Mouse (Mus musculus): Measurements from ENCODE around the gene Sim2.

The Sim2 gene

GRCm38 (mm10) chr16:94084711-94085602 lies at the start of gene Sim2:
TSS of gene Sim2 (plus strand) at chr16:94084931.
- DNase-seq (ENCODE audit: low read depth, low spot score), result no peak

GRCm38 (mm10) chr16:94037280-94037679 lies 47.5 kb upstream of the Sim2 start:
- no peak for DNase-seq (ENCODE audit: low read depth, low spot score)

GRCm38 (mm10) chr16:94038272-94038985 lies 46.3 kb upstream of the Sim2 start:
- no peak for DNase-seq (ENCODE audit: low read depth, low spot score)

- DNase-seq (ENCODE audit: low read depth, low spot score), result no peak
Measured at GRCm38 (mm10) chr16:94038986-94039341, 45.8 kb upstream of the Sim2 start.

GRCm38 (mm10) chr16:94040485-94040884 lies 44.2 kb upstream of the Sim2 start:
- no peak for DNase-seq (ENCODE audit: low read depth, low spot score)

GRCm38 (mm10) chr16:94041065-94041712 lies 43.5 kb upstream of the Sim2 start:
- DNase-seq (ENCODE audit: low read depth, low spot score), result no peak

GRCm38 (mm10) chr16:94043797-94044196 lies 40.9 kb upstream of the Sim2 start:
- DNase-seq (ENCODE audit: low read depth, low spot score), result no peak

- no peak for DNase-seq (ENCODE audit: low read depth, low spot score)
Measured at GRCm38 (mm10) chr16:94044996-94045395, 39.7 kb upstream of the Sim2 start.

- DNase-seq (ENCODE audit: low read depth, low spot score), result no peak
Measured at GRCm38 (mm10) chr16:94050368-94050767, 34.4 kb upstream of the Sim2 start.

- no peak for DNase-seq (ENCODE audit: low read depth, low spot score)
Measured at GRCm38 (mm10) chr16:94055176-94055575, 29.6 kb upstream of the Sim2 start.

GRCm38 (mm10) chr16:94055576-94055975 lies 29.2 kb upstream of the Sim2 start:
- no peak for DNase-seq (ENCODE audit: low read depth, low spot score)

GRCm38 (mm10) chr16:94059820-94060219 lies 24.9 kb upstream of the Sim2 start:
- DNase-seq (ENCODE audit: low read depth, low spot score), result no peak

GRCm38 (mm10) chr16:94064211-94064610 lies 20.5 kb upstream of the Sim2 start:
- DNase-seq (ENCODE audit: low read depth, low spot score), result no peak

GRCm38 (mm10) chr16:94065728-94066674 lies 18.7 kb upstream of the Sim2 start:
- no peak for DNase-seq (ENCODE audit: low read depth, low spot score)

GRCm38 (mm10) chr16:94066771-94067170 lies 18.0 kb upstream of the Sim2 start:
- no peak for DNase-seq (ENCODE audit: low read depth, low spot score)

GRCm38 (mm10) chr16:94067280-94067679 lies 17.5 kb upstream of the Sim2 start:
- DNase-seq (ENCODE audit: low read depth, low spot score), result no peak

GRCm38 (mm10) chr16:94069061-94069460 lies 15.7 kb upstream of the Sim2 start:
- no peak for DNase-seq (ENCODE audit: low read depth, low spot score)

- DNase-seq (ENCODE audit: low read depth, low spot score), result no peak
Measured at GRCm38 (mm10) chr16:94070920-94071319, 13.8 kb upstream of the Sim2 start.

GRCm38 (mm10) chr16:94071468-94071867 lies 13.3 kb upstream of the Sim2 start:
- no peak for DNase-seq (ENCODE audit: low read depth, low spot score)

- no peak for DNase-seq (ENCODE audit: low read depth, low spot score)
Measured at GRCm38 (mm10) chr16:94075362-94076027, 9.2 kb upstream of the Sim2 start.

Measured in brain, embryonic 18.5 days (tissue).